Mouse (Mus musculus): ENCODE results near the gene Gk. TPM values are rescaled to one million over a fixed set of nuclear protein-coding genes. Genes with fewer than 3 reads are reported as not detected.
A peak's percentile ranks its signal among the peaks of the same experiment; 100 is the strongest.

Gk gene
- polyA plus RNA-seq, 1 experiment from 2014 or later = 78.9 TPM

GRCm38 (mm10) chrX:85733228-85733627, 43.4 kb downstream of the Gk start:
- no peaks in the 10 kb centered on the region for H3K9me3 ChIP-seq (ENCODE audit: control insufficient read depth)
- H3K4me3 ChIP-seq (ENCODE audit: low read depth, low read length) = no peak overlapping the region
- no peak overlapping the region for H3K9ac ChIP-seq (ENCODE audit: low read depth, low read length)
- no peak overlapping the region for H3K4me2 ChIP-seq (replicated peaks; ENCODE audit: low read depth)
- H3K36me3 ChIP-seq (ENCODE audit: control insufficient read depth, insufficient read depth) = no peaks in the 10 kb centered on the region
- peak; percentile 66 for ATAC-seq
- H3K27me3 ChIP-seq (replicated peaks; ENCODE audit: control insufficient read depth, insufficient read depth, low read length) = no peaks in the 10 kb centered on the region
- WGBS = 65% methylated on average over 5 of the region's 5 CpGs
- no peaks in the 10 kb centered on the region for H3K4me1 ChIP-seq (replicated peaks; ENCODE audit: control insufficient read depth, insufficient read depth, low read length)
- no peak for TF ChIP-seq CTCF (IDR thresholded peaks at IDR 0.05; ENCODE audit: low read depth)
- no peak overlapping the region for H3K27ac ChIP-seq (ENCODE audit: low read depth, low read length)

DNA sequence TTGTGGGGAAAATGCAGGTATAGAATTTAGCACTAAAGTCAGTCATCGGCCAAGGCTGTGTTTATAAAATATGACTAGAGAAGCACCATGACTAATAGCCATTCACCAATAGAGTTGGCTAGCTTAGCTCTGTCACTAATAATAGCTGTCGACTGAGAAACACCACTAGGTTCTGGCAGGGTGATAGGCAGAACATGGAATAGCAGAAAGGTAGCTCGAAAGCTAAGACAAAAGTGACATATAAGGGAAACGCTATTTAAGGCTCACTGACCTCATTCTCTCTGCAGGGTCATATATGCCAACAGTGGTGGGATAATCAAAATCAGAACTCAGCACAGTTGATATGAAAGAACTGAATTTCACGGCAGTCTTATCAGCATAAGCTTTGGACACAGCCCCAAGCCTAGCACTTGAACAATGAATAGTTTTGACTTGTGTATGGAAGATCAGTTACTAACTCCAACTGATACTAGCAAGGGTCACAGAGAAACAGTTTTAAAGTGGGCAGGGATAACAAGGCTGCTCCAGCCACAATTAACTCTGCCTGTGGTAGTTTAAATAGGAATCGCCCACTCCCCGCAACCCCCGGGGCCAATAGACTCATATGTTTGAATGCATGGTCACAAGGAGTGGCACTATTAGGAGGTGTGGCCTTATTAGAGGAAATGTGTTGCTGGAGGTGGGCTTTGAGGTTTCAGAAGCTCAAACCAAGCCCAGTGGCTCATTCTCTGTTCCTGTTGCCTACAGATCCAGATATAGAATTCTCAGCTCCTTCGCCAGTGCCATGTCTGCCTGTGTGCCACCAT, 45.3 kb downstream of the Gk start:
- no peak for ATAC-seq
- no peak for TF ChIP-seq CTCF (IDR thresholded peaks at IDR 0.05; ENCODE audit: low read depth)
- Histone ChIP-seq H3K27me3 (replicated peaks; ENCODE audit: control insufficient read depth, insufficient read depth, low read length) (no peaks in the 10 kb centered on the region), H3K4me3 (ENCODE audit: low read depth, low read length) (no peak overlapping the region), H3K36me3 (ENCODE audit: control insufficient read depth, insufficient read depth) (no peaks in the 10 kb centered on the region), H3K4me2 (replicated peaks; ENCODE audit: low read depth) (no peak overlapping the region), H3K9me3 (ENCODE audit: control insufficient read depth) (no peaks in the 10 kb centered on the region), H3K4me1 (replicated peaks; ENCODE audit: control insufficient read depth, insufficient read depth, low read length) (no peaks in the 10 kb centered on the region), H3K9ac (ENCODE audit: low read depth, low read length) (no peak overlapping the region), H3K27ac (ENCODE audit: low read depth, low read length) (no peak overlapping the region)
- WGBS = 85% methylated on average over 9 of the region's 9 CpGs

DNA sequence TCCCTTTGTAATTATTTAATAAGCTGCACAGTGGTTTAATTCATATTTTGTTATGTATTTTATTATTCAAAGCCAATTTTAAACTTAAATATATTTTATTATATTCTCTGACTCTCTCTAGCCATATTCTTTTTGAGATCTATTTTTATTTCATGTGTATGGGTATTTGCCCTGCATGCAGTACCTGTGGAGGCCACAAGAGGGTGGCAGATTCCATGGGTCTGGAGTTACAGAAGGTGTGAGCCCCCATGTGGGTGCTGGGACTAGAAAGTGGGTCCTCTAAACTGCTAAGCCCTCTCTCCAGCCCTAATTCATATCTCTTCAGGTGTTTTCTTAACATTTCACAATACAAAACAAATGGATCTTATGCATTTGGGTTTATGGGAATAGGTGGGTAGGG, 55.4 kb downstream of the Gk start:
- no peak overlapping the region for H3K27ac ChIP-seq (ENCODE audit: low read depth, low read length)
- no peak overlapping the region for H3K4me3 ChIP-seq (ENCODE audit: low read depth, low read length)
- ATAC-seq = no peak
- H3K36me3 ChIP-seq (ENCODE audit: control insufficient read depth, insufficient read depth) = no peaks in the 10 kb centered on the region
- TF ChIP-seq CTCF (IDR thresholded peaks at IDR 0.05; ENCODE audit: low read depth) = peak; percentile 64
- H3K4me1 ChIP-seq (replicated peaks; ENCODE audit: control insufficient read depth, insufficient read depth, low read length) = no peaks in the 10 kb centered on the region
- no peak overlapping the region for H3K9ac ChIP-seq (ENCODE audit: low read depth, low read length)
- H3K9me3 ChIP-seq (ENCODE audit: control insufficient read depth) = no peaks in the 10 kb centered on the region
- no peaks in the 10 kb centered on the region for H3K27me3 ChIP-seq (replicated peaks; ENCODE audit: control insufficient read depth, insufficient read depth, low read length)
- no peak overlapping the region for H3K4me2 ChIP-seq (replicated peaks; ENCODE audit: low read depth)

DNA sequence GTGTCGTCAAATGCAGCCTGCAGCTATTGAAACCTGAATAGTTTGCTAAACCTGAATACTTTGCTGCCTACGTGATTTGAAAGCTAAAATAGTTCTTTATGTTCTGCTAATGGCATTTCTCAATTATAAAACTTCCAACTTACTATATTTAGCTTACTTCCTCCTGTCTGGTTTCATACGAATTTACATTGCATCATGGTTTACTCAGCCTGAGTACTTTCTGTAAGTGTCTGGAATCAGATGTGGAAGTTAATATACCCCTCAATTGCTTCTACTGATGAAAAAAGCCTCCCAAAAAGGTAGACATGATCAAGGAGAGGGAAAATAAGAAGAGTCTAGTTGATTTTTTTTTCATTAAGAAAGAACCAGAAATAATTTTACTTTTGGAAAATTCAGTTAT, 66.2 kb downstream of the Gk start:
- no peaks in the 10 kb centered on the region for H3K4me1 ChIP-seq (replicated peaks; ENCODE audit: control insufficient read depth, insufficient read depth, low read length)
- H3K9ac ChIP-seq (ENCODE audit: low read depth, low read length) = no peak overlapping the region
- H3K4me2 ChIP-seq (replicated peaks; ENCODE audit: low read depth) = no peak overlapping the region
- no peaks in the 10 kb centered on the region for H3K36me3 ChIP-seq (ENCODE audit: control insufficient read depth, insufficient read depth)
- no peak overlapping the region for H3K27ac ChIP-seq (ENCODE audit: low read depth, low read length)
- no peak overlapping the region for H3K4me3 ChIP-seq (ENCODE audit: low read depth, low read length)
- no peaks in the 10 kb centered on the region for H3K9me3 ChIP-seq (ENCODE audit: control insufficient read depth)
- TF ChIP-seq CTCF (IDR thresholded peaks at IDR 0.05; ENCODE audit: low read depth) = no peak
- 57% methylated on average over 3 of the region's 3 CpGs for WGBS
- no peak for ATAC-seq
- H3K27me3 ChIP-seq (replicated peaks; ENCODE audit: control insufficient read depth, insufficient read depth, low read length) = no peaks in the 10 kb centered on the region

DNA sequence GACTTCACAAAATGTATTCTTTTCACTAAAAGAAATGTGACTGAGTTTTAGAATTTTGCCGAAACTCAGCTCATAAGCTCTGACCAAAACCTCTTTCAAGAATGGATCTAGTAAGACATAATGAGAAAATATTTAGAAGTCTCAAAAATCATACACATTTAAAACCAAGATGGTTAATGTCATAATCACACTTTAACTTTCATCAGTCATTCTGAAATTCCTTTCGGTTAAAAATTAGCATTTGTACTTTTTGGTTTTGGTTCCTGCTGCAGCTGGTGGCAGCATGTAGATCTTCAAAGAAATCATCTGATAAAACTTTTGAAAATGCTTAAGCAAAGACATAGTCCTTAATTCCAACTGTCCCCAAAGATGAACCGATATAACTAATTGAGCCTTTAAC, 70.9 kb downstream of the Gk start:
- Histone ChIP-seq H3K4me1 (replicated peaks; ENCODE audit: control insufficient read depth, insufficient read depth, low read length) (no peaks in the 10 kb centered on the region), H3K9me3 (ENCODE audit: control insufficient read depth) (no peaks in the 10 kb centered on the region), H3K27ac (ENCODE audit: low read depth, low read length) (no peak overlapping the region), H3K36me3 (ENCODE audit: control insufficient read depth, insufficient read depth) (no peaks in the 10 kb centered on the region), H3K4me3 (ENCODE audit: low read depth, low read length) (no peak overlapping the region), H3K9ac (ENCODE audit: low read depth, low read length) (no peak overlapping the region), H3K27me3 (replicated peaks; ENCODE audit: control insufficient read depth, insufficient read depth, low read length) (no peaks in the 10 kb centered on the region), H3K4me2 (replicated peaks; ENCODE audit: low read depth) (no peak overlapping the region)
- no peak for TF ChIP-seq CTCF (IDR thresholded peaks at IDR 0.05; ENCODE audit: low read depth)
- ATAC-seq = no peak
- WGBS = 98% methylated on average over 3 of the region's 3 CpGs

- no peaks in the 10 kb centered on the region for H3K36me3 ChIP-seq (ENCODE audit: control insufficient read depth, insufficient read depth)
- TF ChIP-seq CTCF (IDR thresholded peaks at IDR 0.05; ENCODE audit: low read depth) = peak; percentile 58
- no peak overlapping the region for H3K4me3 ChIP-seq (ENCODE audit: low read depth, low read length)
- no peak for ATAC-seq
- no peaks in the 10 kb centered on the region for H3K9me3 ChIP-seq (ENCODE audit: control insufficient read depth)
- no peak overlapping the region for H3K4me2 ChIP-seq (replicated peaks; ENCODE audit: low read depth)
- no peaks in the 10 kb centered on the region for H3K4me1 ChIP-seq (replicated peaks; ENCODE audit: control insufficient read depth, insufficient read depth, low read length)
- 66% methylated on average over 2 of the region's 2 CpGs for WGBS
- no peaks in the 10 kb centered on the region for H3K27me3 ChIP-seq (replicated peaks; ENCODE audit: control insufficient read depth, insufficient read depth, low read length)
- no peak overlapping the region for H3K9ac ChIP-seq (ENCODE audit: low read depth, low read length)
- H3K27ac ChIP-seq (ENCODE audit: low read depth, low read length) = no peak overlapping the region
Observed at GRCm38 (mm10) chrX:85683723-85684122, 92.9 kb downstream of the Gk start.

Measured in intestine, postnatal 0 days (tissue).